Mouse (Mus musculus) olfactory bulb, adult 2 months (tissue): ENCODE data around the gene E130218I03Rik. TPM values are rescaled to one million over a fixed set of nuclear protein-coding genes. Genes with fewer than 3 reads are reported as not detected.

Experiments used
- H3K27ac ChIP-seq: fragments of 200-500 bp; 2 replicates; pipeline ENCODE4 v1.5.1; 2012; ENCODE audit warnings: low read depth, low read length; ENCODE audit not compliant: insufficient read depth
- H3K4me1 ChIP-seq: fragments of 200-500 bp; 2 replicates; pipeline ENCODE4 v1.6.1; 2012; ENCODE audit warnings: low read length; ENCODE audit not compliant: control insufficient read depth, insufficient read depth
- H3K4me3 ChIP-seq: fragments of 200-500 bp; 2 replicates; pipeline ENCODE4 v1.5.1; 2012; ENCODE audit warnings: mild to moderate bottlenecking, low read depth, low read length, moderate library complexity; ENCODE audit not compliant: insufficient read depth
- CTCF ChIP-seq: fragments of 200-500 bp; IDR thresholded peaks from 2 replicates; pipeline ENCODE4 v1.5.1; 2012; ENCODE audit warnings: low read depth, mild to moderate bottlenecking, low read length, moderate library complexity; ENCODE audit not compliant: insufficient read depth
- POLR2A ChIP-seq: fragments of 200-500 bp; IDR thresholded peaks from 2 replicates; pipeline ENCODE4 v1.6.1; 2012; ENCODE audit warnings: mild to moderate bottlenecking, low read depth, low read length, moderate library complexity; ENCODE audit not compliant: insufficient read depth
- WGBS: fragments of 180-500 bp; shearing (Covaris S2); methylation state at CpG from one replicate; pipeline ENCODE4 v1.1.7; 2018; 5-methylcytosine and 5-hydroxymethylcytosine counted together
- polyA plus RNA-seq: library from polyadenylated mRNA; stranded (reverse); fragments of >200 nt; gene quantifications from 2 replicates; pipeline ENCODE4 v1.2.4, GENCODE M21; 2012; ENCODE audit warnings: low replicate concordance; ENCODE audit not compliant: missing spikeins, insufficient read depth, insufficient read length

The E130218I03Rik gene
- polyA plus RNA-seq, 1 experiment: not detected

DNA sequence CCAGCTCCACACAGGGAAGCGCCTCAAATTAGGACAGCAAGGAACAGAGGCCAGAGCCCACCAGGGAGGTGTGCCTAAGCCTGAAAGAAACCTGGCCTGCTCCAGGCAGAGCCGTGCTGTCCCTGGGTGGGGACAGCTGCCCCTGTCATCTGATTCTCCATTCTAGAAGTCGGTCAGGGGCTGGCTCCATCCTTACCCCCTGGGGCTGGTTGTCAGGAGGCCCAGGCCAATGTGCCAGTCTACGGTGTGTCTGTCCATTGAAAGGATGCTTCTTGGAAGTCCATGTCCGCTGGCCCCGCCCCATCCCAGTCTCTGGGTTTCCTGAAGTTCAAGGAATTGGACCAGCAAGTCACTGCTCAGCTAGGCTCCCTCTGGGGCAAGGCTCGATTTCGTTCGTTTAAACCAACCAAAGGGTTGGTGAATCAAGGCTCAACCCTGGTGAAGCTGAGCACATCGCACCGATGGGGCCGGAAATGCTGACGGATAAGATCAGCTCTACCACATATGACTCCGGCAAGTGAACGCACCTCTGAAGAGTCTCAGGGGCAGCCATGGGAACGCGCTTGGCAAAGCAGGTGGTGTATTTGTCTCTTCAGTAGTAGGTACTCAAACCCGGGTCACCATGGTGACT, 49.7 kb downstream of the E130218I03Rik start:
- no peak overlapping the region for H3K4me3 ChIP-seq
- WGBS: 76% methylated on average over 18 of the region's 18 CpGs
- H3K27ac ChIP-seq: no peak overlapping the region
- H3K4me1 ChIP-seq: no peaks in the 10 kb centered on the region
- no peak for TF ChIP-seq POLR2A
- TF ChIP-seq CTCF: no peak

DNA sequence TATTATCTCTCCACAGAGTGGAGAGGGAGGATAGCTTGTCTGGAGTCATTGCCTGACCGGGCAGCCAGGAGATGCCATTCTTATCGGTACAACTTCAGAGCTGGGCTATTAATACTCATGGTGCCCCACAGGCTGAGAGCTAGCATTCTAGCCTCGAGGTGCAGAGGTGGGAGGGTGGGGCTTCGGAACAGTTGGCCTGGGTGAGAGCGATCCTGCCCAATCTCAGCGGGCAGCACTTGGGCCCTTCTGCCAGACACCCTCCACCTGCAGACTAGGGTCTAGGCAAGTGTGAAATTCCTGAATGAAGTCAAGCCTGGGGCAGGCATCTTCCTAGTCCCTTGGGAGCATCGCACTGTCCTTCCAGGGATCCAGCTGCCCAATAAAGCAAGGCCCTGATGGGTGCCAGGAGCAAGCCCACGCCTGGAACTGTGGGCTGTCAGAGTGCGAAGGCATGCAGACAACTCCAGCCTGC, 50.3 kb downstream of the E130218I03Rik start:
- 74% methylated on average over 9 of the region's 9 CpGs for WGBS
- Histone ChIP-seq H3K4me1 (no peaks in the 10 kb centered on the region), H3K27ac (no peak overlapping the region), H3K4me3 (no peak overlapping the region)
- TF ChIP-seq CTCF (no peak), POLR2A (no peak)

Other genes with a start within 250 kb of the E130218I03Rik start
- gene Dhdds, start 242.7 kb upstream of the E130218I03Rik start, polyA plus RNA-seq: 229 TPM in 1 of 2 replicates, not detected in the other
- gene Lin28a, start 224.8 kb upstream of the E130218I03Rik start, polyA plus RNA-seq: not detected in 2 replicates
- gene Zfp683, start 189.8 kb upstream of the E130218I03Rik start, polyA plus RNA-seq: not detected in 2 replicates
- gene Crybg2, start 182.8 kb upstream of the E130218I03Rik start, polyA plus RNA-seq: not detected in 2 replicates
- gene Cd52, start 148.6 kb upstream of the E130218I03Rik start, polyA plus RNA-seq: not detected in 2 replicates
- gene Ubxn11, start 141.1 kb upstream of the E130218I03Rik start, polyA plus RNA-seq: not detected in 2 replicates
- 1,207 TPM in 1 of 2 replicates, not detected in the other for gene Sh3bgrl3, start 114.9 kb upstream of the E130218I03Rik start, polyA plus RNA-seq
- gene Cep85, start 56.5 kb upstream of the E130218I03Rik start, polyA plus RNA-seq: 428 TPM in 1 of 2 replicates, not detected in the other
- not detected in 2 replicates for gene Gm7534, start 40.7 kb upstream of the E130218I03Rik start, polyA plus RNA-seq
- not detected in 2 replicates for gene Catsper4, start 16.3 kb upstream of the E130218I03Rik start, polyA plus RNA-seq
- gene Cnksr1, start 5.3 kb upstream of the E130218I03Rik start, polyA plus RNA-seq: not detected in 2 replicates
- not detected in 2 replicates for gene Zfp593, start 1.9 kb downstream of the E130218I03Rik start, polyA plus RNA-seq
- not detected in 2 replicates for gene Gm30191, start 3.3 kb downstream of the E130218I03Rik start, polyA plus RNA-seq
- gene Grrp1, start 10.4 kb downstream of the E130218I03Rik start, polyA plus RNA-seq: not detected in 2 replicates
- not detected in 2 replicates for gene Pdik1l, start 44.2 kb downstream of the E130218I03Rik start, polyA plus RNA-seq
- gene Trim63, start 71.5 kb downstream of the E130218I03Rik start, polyA plus RNA-seq: not detected in 2 replicates
- gene Slc30a2, start 99.5 kb downstream of the E130218I03Rik start, polyA plus RNA-seq: not detected in 2 replicates
- not detected in 2 replicates for gene Extl1, start 140.2 kb downstream of the E130218I03Rik start, polyA plus RNA-seq
- gene Pafah2, start 152.7 kb downstream of the E130218I03Rik start, polyA plus RNA-seq: not detected in 2 replicates
- 402 and 593 TPM in 2 replicates for gene Stmn1, start 224.7 kb downstream of the E130218I03Rik start, polyA plus RNA-seq